Mouse (Mus musculus) MEL (cell line): ENCODE measurements around the gene Rpl7l1. TPM values are rescaled to one million over a fixed set of nuclear protein-coding genes. Genes with fewer than 3 reads are reported as not detected.
A peak's percentile ranks its signal among the peaks of the same experiment; 100 is the strongest.

Source experiments
- DNase-seq: peaks from one replicate; pipeline ENCODE4 v3.0.0; 2011; ENCODE audit warnings: low read depth, low spot score
- H3K27ac ChIP-seq: 2 replicates; pipeline ENCODE4 v1.5.1; 2012; ENCODE audit warnings: low read depth, mild to moderate bottlenecking, control low read depth, low read length, moderate library complexity; ENCODE audit not compliant: control insufficient read depth
- H3K27me3 ChIP-seq, 2 experiments: fragments of 150-350 bp in 1 of 2; sonication (generic) in 1 of 2; 2 replicates each; pipeline ENCODE4 v1.6.1; 2012; ENCODE audit warnings: low read length in 2 of 2, mild to moderate bottlenecking in 2 of 2, improper control_type of control experiment in 1 of 2, moderate library complexity in 1 of 2; ENCODE audit not compliant: insufficient read depth in 2 of 2, control insufficient read depth in 1 of 2
- H3K36me3 ChIP-seq, 2 experiments: 2 replicates each; pipeline ENCODE4 v1.6.1; 2012 to 2014; ENCODE audit warnings: low read length in 2 of 2, improper control_type of control experiment in 1 of 2, inconsistent platforms in 1 of 2, mild to moderate bottlenecking in 1 of 2; ENCODE audit not compliant: insufficient read depth in 2 of 2, control insufficient read depth in 1 of 2
- H3K4me1 ChIP-seq, 2 experiments: fragments of 150-350 bp in 1 of 2; sonication (generic) in 1 of 2; 2 replicates each; pipeline ENCODE4 v1.6.1; 2012; ENCODE audit warnings: low read length in 2 of 2, improper control_type of control experiment in 1 of 2, mild to moderate bottlenecking in 1 of 2; ENCODE audit not compliant: insufficient read depth in 2 of 2, control insufficient read depth in 1 of 2
- H3K4me3 ChIP-seq, 2 experiments: fragments of 150-350 bp in 1 of 2; sonication (generic) in 1 of 2; 2 replicates each; pipeline ENCODE4 v1.5.1; 2012; ENCODE audit warnings: low read depth in 2 of 2, low read length in 2 of 2, mild to moderate bottlenecking in 2 of 2, moderate library complexity in 2 of 2, control low read depth in 1 of 2, improper control_type of control experiment in 1 of 2; ENCODE audit not compliant: control insufficient read depth in 1 of 2, insufficient read depth in 1 of 2
- H3K79me2 ChIP-seq: 2 replicates; pipeline ENCODE4 v1.6.1; 2012; ENCODE audit warnings: mild to moderate bottlenecking, low read length, moderate library complexity; ENCODE audit not compliant: control insufficient read depth, poor library complexity, insufficient read depth
- H3K9ac ChIP-seq: 2 replicates; pipeline ENCODE4 v1.6.1; 2012; ENCODE audit warnings: low read depth, mild to moderate bottlenecking, control low read depth, low read length, moderate library complexity; ENCODE audit not compliant: control insufficient read depth, poor library complexity, severe bottlenecking
- H3K9me3 ChIP-seq: fragments of 150-350 bp; sonication (generic); replicated peaks from 2 replicates; pipeline ENCODE4 v1.6.1; 2012; ENCODE audit warnings: mild to moderate bottlenecking, low read length, improper control_type of control experiment, moderate library complexity; ENCODE audit not compliant: insufficient read depth
- BHLHE40 ChIP-seq: IDR thresholded peaks from 2 replicates; pipeline ENCODE4 v1.6.1; 2012; ENCODE audit warnings: low read depth, mild to moderate bottlenecking, inconsistent platforms, low read length, improper control_type of control experiment, borderline replicate concordance
- CHD1 ChIP-seq: IDR thresholded peaks from 2 replicates; pipeline ENCODE4 v1.6.1; 2012; ENCODE audit warnings: low read depth, mild to moderate bottlenecking, inconsistent platforms, low read length, improper control_type of control experiment
- E2F4 ChIP-seq: IDR thresholded peaks from 2 replicates; pipeline ENCODE4 v1.6.1; 2011; ENCODE audit warnings: low read depth, low read length, improper control_type of control experiment, borderline replicate concordance
- ELF1 ChIP-seq: IDR thresholded peaks from 2 replicates; pipeline ENCODE4 v1.6.1; 2014; ENCODE audit warnings: low read depth, mild to moderate bottlenecking, inconsistent platforms, low read length, improper control_type of control experiment, moderate library complexity
- EP300 ChIP-seq, 2 experiments: IDR thresholded peaks; 2 replicates each; pipeline ENCODE4 v1.6.1; 2011; ENCODE audit warnings: improper control_type of control experiment in 2 of 2, low read length in 2 of 2, low read depth in 1 of 2, mild to moderate bottlenecking in 1 of 2
- GABPA ChIP-seq: IDR thresholded peaks from 2 replicates; pipeline ENCODE4 v1.6.1; 2012; ENCODE audit warnings: low read depth, mild to moderate bottlenecking, inconsistent platforms, low read length, improper control_type of control experiment, moderate library complexity
- GATA1 ChIP-seq: IDR thresholded peaks from 2 replicates; pipeline ENCODE4 v1.6.1; 2011; ENCODE audit warnings: low read depth, low read length, improper control_type of control experiment
- HCFC1 ChIP-seq: IDR thresholded peaks from 2 replicates; pipeline ENCODE4 v1.6.1; 2012; ENCODE audit warnings: low read depth, mild to moderate bottlenecking, inconsistent platforms, low read length, improper control_type of control experiment, moderate library complexity
- MAX ChIP-seq: IDR thresholded peaks from 2 replicates; pipeline ENCODE4 v1.6.1; 2011; ENCODE audit warnings: low read length, improper control_type of control experiment
- MAZ ChIP-seq: IDR thresholded peaks from 2 replicates; pipeline ENCODE4 v1.6.1; 2012; ENCODE audit warnings: low read depth, mild to moderate bottlenecking, inconsistent platforms, low read length, improper control_type of control experiment
- MEF2A ChIP-seq: IDR thresholded peaks from 2 replicates; pipeline ENCODE4 v1.6.1; 2014; ENCODE audit warnings: low read depth, mild to moderate bottlenecking, inconsistent platforms, low read length, improper control_type of control experiment; ENCODE audit not compliant: poor library complexity, insufficient replicate concordance, severe bottlenecking; ENCODE audit errors: extremely low read depth
- MXI1 ChIP-seq: IDR thresholded peaks from 2 replicates; pipeline ENCODE4 v1.6.1; 2011; ENCODE audit warnings: mild to moderate bottlenecking, low read depth, low read length, improper control_type of control experiment
- MYB ChIP-seq: IDR thresholded peaks from 2 replicates; pipeline ENCODE4 v1.6.1; 2011; ENCODE audit warnings: mild to moderate bottlenecking, low read depth, low read length, improper control_type of control experiment
- MYC ChIP-seq: IDR thresholded peaks from 2 replicates; pipeline ENCODE4 v1.6.1; 2011; ENCODE audit warnings: low read depth, mild to moderate bottlenecking, low read length, improper control_type of control experiment, moderate library complexity
- POLR2A ChIP-seq, 2 experiments: IDR thresholded peaks; 2 replicates each; pipeline ENCODE4 v1.6.1; 2011 to 2012; ENCODE audit warnings: low read length in 2 of 2, mild to moderate bottlenecking in 2 of 2, control low read depth in 1 of 2, improper control_type of control experiment in 1 of 2, low read depth in 1 of 2, moderate library complexity in 1 of 2; ENCODE audit not compliant: control insufficient read depth in 1 of 2, insufficient read depth in 1 of 2, poor library complexity in 1 of 2
- POLR2AphosphoS2 ChIP-seq: IDR thresholded peaks from 2 replicates; pipeline ENCODE4 v1.6.1; 2011; ENCODE audit warnings: low read length, improper control_type of control experiment
- POLR2AphosphoS5 ChIP-seq: IDR thresholded peaks from 2 replicates; pipeline ENCODE4 v1.6.1; 2012; ENCODE audit warnings: low read depth, borderline replicate concordance, mild to moderate bottlenecking, inconsistent platforms, low read length, moderate library complexity, mixed read lengths
- RAD21 ChIP-seq: IDR thresholded peaks from 2 replicates; pipeline ENCODE4 v1.6.1; 2011; ENCODE audit warnings: mild to moderate bottlenecking, low read depth, low read length, improper control_type of control experiment
- RCOR1 ChIP-seq: IDR thresholded peaks from 2 replicates; pipeline ENCODE4 v1.6.1; 2012; ENCODE audit warnings: low read depth, mild to moderate bottlenecking, inconsistent platforms, low read length, improper control_type of control experiment
- SIN3A ChIP-seq: IDR thresholded peaks from 2 replicates; pipeline ENCODE4 v1.6.1; 2012; ENCODE audit warnings: low read length, improper control_type of control experiment, inconsistent platforms
- SMC3 ChIP-seq: IDR thresholded peaks from 2 replicates; pipeline ENCODE4 v1.6.1; 2011; ENCODE audit warnings: low read depth, low read length, improper control_type of control experiment
- TAL1 ChIP-seq: IDR thresholded peaks from 2 replicates; pipeline ENCODE4 v1.6.1; 2012; ENCODE audit warnings: mild to moderate bottlenecking, inconsistent platforms, low read length, moderate library complexity, mixed read lengths
- TBP ChIP-seq: IDR thresholded peaks from 2 replicates; pipeline ENCODE4 v1.8.0; 2011; ENCODE audit warnings: low read depth, low read length, improper control_type of control experiment
- TCF12 ChIP-seq: IDR thresholded peaks from 2 replicates; pipeline ENCODE4 v1.6.1; 2014; ENCODE audit warnings: low read depth, mild to moderate bottlenecking, inconsistent platforms, low read length, improper control_type of control experiment, moderate library complexity
- UBTF ChIP-seq: IDR thresholded peaks from 2 replicates; pipeline ENCODE4 v1.6.1; 2012; ENCODE audit warnings: low read depth, mild to moderate bottlenecking, inconsistent platforms, low read length, improper control_type of control experiment, moderate library complexity, borderline replicate concordance; ENCODE audit not compliant: insufficient read depth
- USF1 ChIP-seq: IDR thresholded peaks from 2 replicates; pipeline ENCODE4 v1.6.1; 2014; ENCODE audit warnings: low read depth, mild to moderate bottlenecking, inconsistent platforms, low read length, improper control_type of control experiment, moderate library complexity
- USF2 ChIP-seq, 2 experiments: IDR thresholded peaks; 2 replicates each; pipeline ENCODE4 v1.6.1; 2011 to 2012; ENCODE audit warnings: improper control_type of control experiment in 2 of 2, low read length in 2 of 2, borderline replicate concordance in 1 of 2, inconsistent platforms in 1 of 2, low read depth in 1 of 2, mild to moderate bottlenecking in 1 of 2; ENCODE audit not compliant: insufficient read depth in 1 of 2
- ZC3H11A ChIP-seq: IDR thresholded peaks from 2 replicates; pipeline ENCODE4 v1.6.1; 2012; ENCODE audit warnings: low read depth, mild to moderate bottlenecking, inconsistent platforms, low read length, improper control_type of control experiment
- ZMIZ1 ChIP-seq: IDR thresholded peaks from 2 replicates; pipeline ENCODE4 v1.6.1; 2012; ENCODE audit warnings: low read depth, mild to moderate bottlenecking, inconsistent platforms, low read length, improper control_type of control experiment, moderate library complexity
- ZNF384 ChIP-seq: IDR thresholded peaks from 2 replicates; pipeline ENCODE4 v1.6.1; 2012; ENCODE audit warnings: low read depth, mild to moderate bottlenecking, inconsistent platforms, low read length, improper control_type of control experiment
- polyA plus RNA-seq, 2 experiments: library from polyadenylated mRNA; stranded (reverse) in 1 of 2; unstranded in 1 of 2; fragments of >175 nt in 1 of 2; fragments of >200 nt in 1 of 2; gene quantifications; 2 replicates each; pipeline versions ENCODE4 v1.2.1 to v1.2.4; 2012; ENCODE audit warnings: low replicate concordance in 2 of 2, low read depth in 1 of 2; ENCODE audit not compliant: insufficient read length in 2 of 2, insufficient read depth in 1 of 2, missing spikeins in 1 of 2
- total RNA-seq: library from RNA; depleted of rRNA; stranded (reverse); fragments of 300-350 nt; gene quantifications from 2 replicates; pipeline ENCODE4 v1.2.3, GENCODE M21; 2012

Rpl7l1 gene
- total and polyA plus RNA-seq, 3 experiments = 166 to 342 (median 174) TPM

GRCm38 (mm10) chr17:46751794-46752556 lies 30.5 kb downstream of the Rpl7l1 start, which contains the start of gene Cnpy3 (continued):
- TF ChIP-seq POLR2AphosphoS5 (no peak), MAZ (peak; percentile 9; the same call in 1 of the 2 replicates), EP300 (IDR thresholded peaks at IDR 0.05; ENCODE audit: low read depth in 1 of 2, low read length in 2 of 2) (no peak), POLR2A (IDR thresholded peaks at IDR 0.05; ENCODE audit: control insufficient read depth in 1 of 2, insufficient read depth in 1 of 2, low read depth in 1 of 2, low read length in 2 of 2, poor library complexity in 1 of 2) (peak; percentile 85 to 89), TBP (peak; percentile 90), USF2 (IDR thresholded peaks at IDR 0.05; ENCODE audit: borderline replicate concordance in 1 of 2, insufficient read depth in 1 of 2, low read depth in 1 of 2, low read length in 2 of 2) (0 out of 4 replicates have a peak, but pooled peaks of 1 of the 2 experiments have one; percentile 42), TCF12 (peak; percentile 46; the same call in 1 of the 2 replicates), USF1 (peak; percentile 94), GABPA (no peak), ELF1 (peak; percentile 97), MYB (no peak), MXI1 (peak; percentile 93)
- TF ChIP-seq, all 39 proteins: peak for 24

- peaks cover 2 to 9% of the 10 kb centered on the region in 2 experiments; a peak in 3 of 4 replicates for H3K4me1 ChIP-seq
- DNase-seq = peak; percentile 95
- H3K9ac ChIP-seq = peak overlapping the region; percentile 85
- H3K9me3 ChIP-seq = no peaks in the 10 kb centered on the region
- H3K4me3 ChIP-seq = peak overlapping the region; percentile 62 to 77
- peaks cover 26% of the 10 kb centered on the region for H3K79me2 ChIP-seq
- H3K27me3 ChIP-seq = no peaks in the 10 kb centered on the region
- H3K36me3 ChIP-seq = peaks cover 6 to 12% of the 10 kb centered on the region in 2 experiments
- H3K27ac ChIP-seq = peak overlapping the region; percentile 95
- TF ChIP-seq TCF12 (no peak), UBTF (no peak), ZNF384 (0 out of 2 replicates have a peak, but pooled peaks have one; percentile 23), POLR2AphosphoS2 (no peak), ZC3H11A (no peak), GABPA (no peak), RCOR1 (0 out of 2 replicates have a peak, but pooled peaks have one; percentile 22), ELF1 (no peak), MEF2A (no peak), RAD21 (no peak), MAX (peak; percentile 82), ZMIZ1 (no peak), TAL1 (no peak), MYC (peak; percentile 92), USF2 (IDR thresholded peaks at IDR 0.05; ENCODE audit: borderline replicate concordance in 1 of 2, insufficient read depth in 1 of 2, low read depth in 1 of 2, low read length in 2 of 2) (no peak), CHD1 (no peak), SMC3 (no peak), SIN3A (peak; percentile 51), USF1 (peak; percentile 20; the same call in 1 of the 2 replicates), HCFC1 (peak; percentile 64), BHLHE40 (peak; percentile 62; the same call in 1 of the 2 replicates), E2F4 (no peak), GATA1 (no peak), POLR2AphosphoS5 (no peak)
These were observed 31.2 kb downstream of the Rpl7l1 start for GRCm38 (mm10) chr17:46751056-46751793.
